Mouse (Mus musculus): ENCODE data around the gene Lgals3. TPM values are rescaled to one million over a fixed set of nuclear protein-coding genes. Genes with fewer than 3 reads are reported as not detected.

The Lgals3 gene
- polyA plus RNA-seq, 2 experiments: 49.4 to 111 TPM

GRCm38 (mm10) chr14:47346715-47347114 lies 20.8 kb upstream of the Lgals3 start:
- Histone ChIP-seq H3K27ac (replicated peaks; ENCODE audit: low read depth, low read length) (no peak overlapping the region), H3K9me3 (ENCODE audit: control insufficient read depth, low read length) (no peaks in the 10 kb centered on the region), H3K4me1 (ENCODE audit: control insufficient read depth, insufficient read depth, low read length) (no peaks in the 10 kb centered on the region), H3K9ac (ENCODE audit: low read depth, low read length, severe bottlenecking) (no peak overlapping the region), H3K4me3 (replicated peaks; ENCODE audit: low read length) (no peak overlapping the region), H3K27me3 (ENCODE audit: control insufficient read depth, insufficient read depth, low read length) (no peaks in the 10 kb centered on the region), H3K4me2 (replicated peaks; ENCODE audit: low read depth, low read length, severe bottlenecking) (no peak overlapping the region), H3K36me3 (ENCODE audit: control insufficient read depth, insufficient read depth, low read length) (no peaks in the 10 kb centered on the region)
- ATAC-seq (ENCODE audit: low FRiP score, low read depth): no peak
- no peak for DNase-seq (ENCODE audit: low spot score)
- no peak for TF ChIP-seq POLR2A (IDR thresholded peaks at IDR 0.05; ENCODE audit: borderline replicate concordance, extremely low read depth, insufficient read depth, insufficient read length)
- WGBS: 85% methylated on average over 1 of the region's 1 CpGs

- Histone ChIP-seq H3K27me3 (ENCODE audit: control insufficient read depth, insufficient read depth, low read length) (no peaks in the 10 kb centered on the region), H3K27ac (replicated peaks; ENCODE audit: low read depth, low read length) (no peak overlapping the region), H3K9me3 (ENCODE audit: control insufficient read depth, low read length) (no peaks in the 10 kb centered on the region), H3K4me1 (ENCODE audit: control insufficient read depth, insufficient read depth, low read length) (no peaks in the 10 kb centered on the region), H3K4me2 (replicated peaks; ENCODE audit: low read depth, low read length, severe bottlenecking) (no peak overlapping the region), H3K36me3 (ENCODE audit: control insufficient read depth, insufficient read depth, low read length) (no peaks in the 10 kb centered on the region), H3K9ac (ENCODE audit: low read depth, low read length, severe bottlenecking) (no peak overlapping the region), H3K4me3 (replicated peaks; ENCODE audit: low read length) (no peak overlapping the region)
- ATAC-seq (ENCODE audit: low FRiP score, low read depth): no peak
- DNase-seq (ENCODE audit: low spot score): no peak
- TF ChIP-seq POLR2A (IDR thresholded peaks at IDR 0.05; ENCODE audit: borderline replicate concordance, extremely low read depth, insufficient read depth, insufficient read length): no peak
- 89% methylated on average over 2 of the region's 2 CpGs for WGBS
Observed at GRCm38 (mm10) chr14:47350974-47351373, 16.6 kb upstream of the Lgals3 start.

- H3K27me3 ChIP-seq (ENCODE audit: control insufficient read depth, insufficient read depth, low read length): no peaks in the 10 kb centered on the region
- H3K27ac ChIP-seq (replicated peaks; ENCODE audit: low read depth, low read length): no peak overlapping the region
- ATAC-seq (ENCODE audit: low FRiP score, low read depth): no peak
- no peaks in the 10 kb centered on the region for H3K4me1 ChIP-seq (ENCODE audit: control insufficient read depth, insufficient read depth, low read length)
- WGBS: 88% methylated on average over 10 of the region's 10 CpGs
- no peak overlapping the region for H3K4me2 ChIP-seq (replicated peaks; ENCODE audit: low read depth, low read length, severe bottlenecking)
- no peak overlapping the region for H3K4me3 ChIP-seq (replicated peaks; ENCODE audit: low read length)
- no peak for TF ChIP-seq POLR2A (IDR thresholded peaks at IDR 0.05; ENCODE audit: borderline replicate concordance, extremely low read depth, insufficient read depth, insufficient read length)
- no peak for DNase-seq (ENCODE audit: low spot score)
- H3K36me3 ChIP-seq (ENCODE audit: control insufficient read depth, insufficient read depth, low read length): no peaks in the 10 kb centered on the region
- H3K9me3 ChIP-seq (ENCODE audit: control insufficient read depth, low read length): no peaks in the 10 kb centered on the region
- no peak overlapping the region for H3K9ac ChIP-seq (ENCODE audit: low read depth, low read length, severe bottlenecking)
Observed at GRCm38 (mm10) chr14:47352272-47352671, 15.3 kb upstream of the Lgals3 start.

GRCm38 (mm10) chr14:47353240-47353639 lies 14.3 kb upstream of the Lgals3 start:
- DNase-seq (ENCODE audit: low spot score) (no peak), ATAC-seq (ENCODE audit: low FRiP score, low read depth) (no peak)
- H3K27ac ChIP-seq (replicated peaks; ENCODE audit: low read depth, low read length): no peak overlapping the region
- no peak overlapping the region for H3K4me2 ChIP-seq (replicated peaks; ENCODE audit: low read depth, low read length, severe bottlenecking)
- H3K36me3 ChIP-seq (ENCODE audit: control insufficient read depth, insufficient read depth, low read length): no peaks in the 10 kb centered on the region
- H3K9me3 ChIP-seq (ENCODE audit: control insufficient read depth, low read length): no peaks in the 10 kb centered on the region
- H3K27me3 ChIP-seq (ENCODE audit: control insufficient read depth, insufficient read depth, low read length): no peaks in the 10 kb centered on the region
- H3K4me1 ChIP-seq (ENCODE audit: control insufficient read depth, insufficient read depth, low read length): no peaks in the 10 kb centered on the region
- H3K4me3 ChIP-seq (replicated peaks; ENCODE audit: low read length): no peak overlapping the region
- no peak overlapping the region for H3K9ac ChIP-seq (ENCODE audit: low read depth, low read length, severe bottlenecking)
- TF ChIP-seq POLR2A (IDR thresholded peaks at IDR 0.05; ENCODE audit: borderline replicate concordance, extremely low read depth, insufficient read depth, insufficient read length): no peak
- WGBS: 75% methylated on average over 4 of the region's 4 CpGs

- ATAC-seq (ENCODE audit: low FRiP score, low read depth) (no peak), DNase-seq (ENCODE audit: low spot score) (no peak)
- Histone ChIP-seq H3K27me3 (ENCODE audit: control insufficient read depth, insufficient read depth, low read length) (no peaks in the 10 kb centered on the region), H3K4me2 (replicated peaks; ENCODE audit: low read depth, low read length, severe bottlenecking) (no peak overlapping the region), H3K27ac (replicated peaks; ENCODE audit: low read depth, low read length) (no peak overlapping the region), H3K4me1 (ENCODE audit: control insufficient read depth, insufficient read depth, low read length) (no peaks in the 10 kb centered on the region), H3K9me3 (ENCODE audit: control insufficient read depth, low read length) (no peaks in the 10 kb centered on the region), H3K9ac (ENCODE audit: low read depth, low read length, severe bottlenecking) (no peak overlapping the region), H3K4me3 (replicated peaks; ENCODE audit: low read length) (no peak overlapping the region), H3K36me3 (ENCODE audit: control insufficient read depth, insufficient read depth, low read length) (no peaks in the 10 kb centered on the region)
- no peak for TF ChIP-seq POLR2A (IDR thresholded peaks at IDR 0.05; ENCODE audit: borderline replicate concordance, extremely low read depth, insufficient read depth, insufficient read length)
- 56% methylated on average over 8 of the region's 8 CpGs for WGBS
Observed at GRCm38 (mm10) chr14:47354111-47354577, 13.4 kb upstream of the Lgals3 start.

GRCm38 (mm10) chr14:47354948-47355347 lies 12.6 kb upstream of the Lgals3 start:
- no peak overlapping the region for H3K9ac ChIP-seq (ENCODE audit: low read depth, low read length, severe bottlenecking)
- DNase-seq (ENCODE audit: low spot score) (no peak), ATAC-seq (ENCODE audit: low FRiP score, low read depth) (no peak)
- no peak overlapping the region for H3K4me3 ChIP-seq (replicated peaks; ENCODE audit: low read length)
- no peaks in the 10 kb centered on the region for H3K36me3 ChIP-seq (ENCODE audit: control insufficient read depth, insufficient read depth, low read length)
- no peaks in the 10 kb centered on the region for H3K4me1 ChIP-seq (ENCODE audit: control insufficient read depth, insufficient read depth, low read length)
- H3K27me3 ChIP-seq (ENCODE audit: control insufficient read depth, insufficient read depth, low read length): no peaks in the 10 kb centered on the region
- H3K9me3 ChIP-seq (ENCODE audit: control insufficient read depth, low read length): no peaks in the 10 kb centered on the region
- WGBS: 76% methylated on average over 5 of the region's 5 CpGs
- no peak overlapping the region for H3K27ac ChIP-seq (replicated peaks; ENCODE audit: low read depth, low read length)
- TF ChIP-seq POLR2A (IDR thresholded peaks at IDR 0.05; ENCODE audit: borderline replicate concordance, extremely low read depth, insufficient read depth, insufficient read length): no peak
- H3K4me2 ChIP-seq (replicated peaks; ENCODE audit: low read depth, low read length, severe bottlenecking): no peak overlapping the region
